Mouse (Mus musculus): ENCODE data around the gene Cog5. TPM values are rescaled to one million over a fixed set of nuclear protein-coding genes. Genes with fewer than 3 reads are reported as not detected.
A peak's percentile ranks its signal among the peaks of the same experiment; 100 is the strongest.

Cog5 gene
- polyA plus RNA-seq, 1 experiment from 2014 or later: 31.1 TPM

- WGBS: 29% methylated on average over 6 of the region's 6 CpGs
- Histone ChIP-seq H3K4me1 (peaks cover 6% of the 10 kb centered on the region), H3K27me3 (replicated peaks; ENCODE audit: low read depth, poor library complexity, severe bottlenecking) (no peaks in the 10 kb centered on the region), H3K27ac (replicated peaks) (no peak within 1 kb of the TSS), H3K9me3 (no peaks in the 10 kb centered on the region), H3K4me3 (peak within 1 kb of the TSS; percentile 16; the same call in 1 of the 2 replicates), H3K36me3 (replicated peaks) (no peaks in the 10 kb centered on the region)
- no peak for DNase-seq (ENCODE audit: low spot score)
These were observed 58.9 kb downstream of the Cog5 start, which contains the start of gene Gpr22 for GRCm38 (mm10) chr12:31713600-31713999. TSS of gene Gpr22 (minus strand) at chr12:31713947.

- H3K4me1 ChIP-seq: peaks cover 6% of the 10 kb centered on the region
- DNase-seq (ENCODE audit: low spot score): no peak
- no peak overlapping the region for H3K27ac ChIP-seq (replicated peaks)
- no peak overlapping the region for H3K4me3 ChIP-seq
- no peaks in the 10 kb centered on the region for H3K36me3 ChIP-seq (replicated peaks)
- WGBS: 93% methylated on average over 3 of the region's 3 CpGs
- H3K27me3 ChIP-seq (replicated peaks; ENCODE audit: low read depth, poor library complexity, severe bottlenecking): no peaks in the 10 kb centered on the region
- H3K9me3 ChIP-seq: no peaks in the 10 kb centered on the region
These were observed 59.4 kb downstream of the Cog5 start for GRCm38 (mm10) chr12:31714070-31714469.

- Histone ChIP-seq H3K9me3 (no peaks in the 10 kb centered on the region), H3K4me3 (no peak overlapping the region), H3K4me1 (no peaks in the 10 kb centered on the region), H3K36me3 (replicated peaks) (0 out of 2 replicates have a peak, but pooled peaks cover 3% of the 10 kb centered on the region), H3K27me3 (replicated peaks; ENCODE audit: low read depth, poor library complexity, severe bottlenecking) (no peaks in the 10 kb centered on the region), H3K27ac (replicated peaks) (no peak overlapping the region)
- no peak for DNase-seq (ENCODE audit: low spot score)
- WGBS: 89% methylated on average over 1 of the region's 1 CpGs
These were observed 65.1 kb downstream of the Cog5 start for GRCm38 (mm10) chr12:31719586-31720275.

- Histone ChIP-seq H3K36me3 (replicated peaks) (0 out of 2 replicates have a peak, but pooled peaks cover 3% of the 10 kb centered on the region), H3K4me1 (no peaks in the 10 kb centered on the region; the same call in 1 of the 2 replicates), H3K27me3 (replicated peaks; ENCODE audit: low read depth, poor library complexity, severe bottlenecking) (no peaks in the 10 kb centered on the region), H3K9me3 (no peaks in the 10 kb centered on the region), H3K4me3 (no peak overlapping the region), H3K27ac (replicated peaks) (no peak overlapping the region)
- no peak for DNase-seq (ENCODE audit: low spot score)
- WGBS: 77% methylated on average over 3 of the region's 3 CpGs
These were observed 69.9 kb downstream of the Cog5 start for GRCm38 (mm10) chr12:31724576-31724975.

GRCm38 (mm10) chr12:31725511-31726275 is 71.0 kb downstream of the Cog5 start:
- 85% methylated on average over 12 of the region's 12 CpGs for WGBS
- H3K27me3 ChIP-seq (replicated peaks; ENCODE audit: low read depth, poor library complexity, severe bottlenecking): no peaks in the 10 kb centered on the region
- no peak overlapping the region for H3K27ac ChIP-seq (replicated peaks)
- no peaks in the 10 kb centered on the region; the same call in 1 of the 2 replicates for H3K4me1 ChIP-seq
- 0 out of 2 replicates have a peak, but pooled peaks cover 3% of the 10 kb centered on the region for H3K36me3 ChIP-seq (replicated peaks)
- no peaks in the 10 kb centered on the region for H3K9me3 ChIP-seq
- H3K4me3 ChIP-seq: no peak overlapping the region
- no peak for DNase-seq (ENCODE audit: low spot score)

- 44% methylated on average over 1 of the region's 1 CpGs for WGBS
These were observed 72.0 kb downstream of the Cog5 start for GRCm38 (mm10) chr12:31726707-31727106.

GRCm38 (mm10) chr12:31730126-31730525 is 75.5 kb downstream of the Cog5 start:
- no peak overlapping the region for H3K4me3 ChIP-seq
- no peak for DNase-seq (ENCODE audit: low spot score)
- no peaks in the 10 kb centered on the region; the same call in 1 of the 2 replicates for H3K4me1 ChIP-seq
- no peaks in the 10 kb centered on the region for H3K27me3 ChIP-seq (replicated peaks; ENCODE audit: low read depth, poor library complexity, severe bottlenecking)
- 98% methylated on average over 1 of the region's 1 CpGs for WGBS
- no peaks in the 10 kb centered on the region for H3K9me3 ChIP-seq
- no peak overlapping the region for H3K27ac ChIP-seq (replicated peaks)
- H3K36me3 ChIP-seq (replicated peaks): no peaks in the 10 kb centered on the region

More at GRCm38 (mm10) chr12:31726707-31727106, 72.0 kb downstream of the Cog5 start:
- Histone ChIP-seq H3K27ac (replicated peaks) (no peak overlapping the region), H3K9me3 (no peaks in the 10 kb centered on the region), H3K27me3 (replicated peaks; ENCODE audit: low read depth, poor library complexity, severe bottlenecking) (no peaks in the 10 kb centered on the region), H3K36me3 (replicated peaks) (0 out of 2 replicates have a peak, but pooled peaks cover 3% of the 10 kb centered on the region), H3K4me1 (no peaks in the 10 kb centered on the region; the same call in 1 of the 2 replicates), H3K4me3 (no peak overlapping the region)
- DNase-seq (ENCODE audit: low spot score): no peak

GRCm38 (mm10) chr12:31734616-31735015 is 79.9 kb downstream of the Cog5 start:
- H3K4me1 ChIP-seq: no peaks in the 10 kb centered on the region
- no peaks in the 10 kb centered on the region for H3K27me3 ChIP-seq (replicated peaks; ENCODE audit: low read depth, poor library complexity, severe bottlenecking)
- DNase-seq (ENCODE audit: low spot score): no peak
- H3K4me3 ChIP-seq: no peak overlapping the region
- H3K27ac ChIP-seq (replicated peaks): no peak overlapping the region
- no peaks in the 10 kb centered on the region for H3K36me3 ChIP-seq (replicated peaks)
- no peaks in the 10 kb centered on the region for H3K9me3 ChIP-seq
- whole genome bisulfite sequencing: 90% methylated on average over 2 of the region's 2 CpGs

- DNase-seq (ENCODE audit: low spot score): no peak
- Histone ChIP-seq H3K9me3 (peaks cover 5% of the 10 kb centered on the region; the same call in 1 of the 2 replicates), H3K4me1 (no peaks in the 10 kb centered on the region), H3K27me3 (replicated peaks; ENCODE audit: low read depth, poor library complexity, severe bottlenecking) (no peaks in the 10 kb centered on the region), H3K36me3 (replicated peaks) (peaks cover 5% of the 10 kb centered on the region; the same call in 1 of the 2 replicates), H3K4me3 (no peak overlapping the region), H3K27ac (replicated peaks) (no peak overlapping the region)
- WGBS: 85% methylated on average over 8 of the region's 8 CpGs
These were observed 92.6 kb downstream of the Cog5 start for GRCm38 (mm10) chr12:31747301-31747700.

GRCm38 (mm10) chr12:31749846-31750245 is 95.2 kb downstream of the Cog5 start:
- H3K27me3 ChIP-seq (replicated peaks; ENCODE audit: low read depth, poor library complexity, severe bottlenecking): no peaks in the 10 kb centered on the region
- H3K27ac ChIP-seq (replicated peaks): no peak overlapping the region
- H3K9me3 ChIP-seq: no peaks in the 10 kb centered on the region
- no peak overlapping the region for H3K4me3 ChIP-seq
- H3K36me3 ChIP-seq (replicated peaks): 0 out of 2 replicates have a peak, but pooled peaks cover 5% of the 10 kb centered on the region
- H3K4me1 ChIP-seq: no peaks in the 10 kb centered on the region
- WGBS: 94% methylated on average over 4 of the region's 4 CpGs
- DNase-seq (ENCODE audit: low spot score): no peak

- Histone ChIP-seq H3K4me1 (no peaks in the 10 kb centered on the region), H3K27me3 (replicated peaks; ENCODE audit: low read depth, poor library complexity, severe bottlenecking) (no peaks in the 10 kb centered on the region), H3K4me3 (no peak overlapping the region), H3K9me3 (no peaks in the 10 kb centered on the region), H3K27ac (replicated peaks) (no peak overlapping the region), H3K36me3 (replicated peaks) (no peaks in the 10 kb centered on the region)
- DNase-seq (ENCODE audit: low spot score): no peak
- 84% methylated on average over 2 of the region's 2 CpGs for WGBS
These were observed 99.8 kb downstream of the Cog5 start for GRCm38 (mm10) chr12:31754465-31754864.

- Histone ChIP-seq H3K9me3 (no peaks in the 10 kb centered on the region), H3K4me3 (no peak overlapping the region), H3K27me3 (replicated peaks; ENCODE audit: low read depth, poor library complexity, severe bottlenecking) (no peaks in the 10 kb centered on the region), H3K4me1 (no peaks in the 10 kb centered on the region), H3K36me3 (replicated peaks) (no peaks in the 10 kb centered on the region), H3K27ac (replicated peaks) (no peak overlapping the region)
- DNase-seq (ENCODE audit: low spot score): no peak
- WGBS: 67% methylated on average over 2 of the region's 2 CpGs
These were observed 101.5 kb downstream of the Cog5 start for GRCm38 (mm10) chr12:31755885-31756755.
